Mouse (Mus musculus): ENCODE measurements around the gene Pdlim7. TPM values are rescaled to one million over a fixed set of nuclear protein-coding genes. Genes with fewer than 3 reads are reported as not detected.

Gene Pdlim7
- 198 and 218 TPM in 2 replicates for polyA plus RNA-seq (2015; fragmentation: Nextera tagmentation; extraction: Ambion mirVana)

DNA sequence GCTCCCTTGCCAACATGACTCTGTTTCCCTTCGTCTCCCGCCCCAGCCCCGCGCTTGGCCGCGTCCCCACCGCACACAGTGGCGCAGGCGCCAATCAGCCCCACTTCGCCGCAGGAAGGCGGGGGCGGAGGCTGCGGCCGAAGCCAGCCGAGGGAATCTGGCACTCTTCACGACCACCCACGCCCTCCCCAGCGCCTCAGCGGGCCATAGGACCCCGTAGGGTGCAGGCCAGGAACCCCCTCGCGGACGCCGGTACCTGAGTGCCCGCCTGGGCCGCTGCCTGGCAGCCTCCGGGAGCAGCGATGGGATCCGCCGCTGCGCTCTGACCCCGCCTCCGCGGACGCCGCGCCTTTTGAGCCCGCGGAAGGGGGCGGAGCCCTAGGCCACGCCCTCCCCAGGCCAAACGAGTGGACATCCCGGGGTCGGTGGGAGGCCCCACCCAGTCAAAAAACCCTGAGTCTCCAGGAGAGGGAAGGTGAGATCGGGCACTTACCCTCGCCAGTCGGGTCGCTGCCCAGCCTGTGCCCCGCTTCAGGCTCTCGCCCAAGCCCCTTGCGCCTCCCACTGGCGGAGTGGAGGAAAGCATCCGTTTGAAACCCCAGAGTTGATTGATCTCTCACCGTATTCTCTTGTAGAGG lies at the start of gene Pdlim7:
Pdlim7 (minus strand) TSS at position 566 of the 638 bp plus-strand sequence.
- H3K27me3 ChIP-seq (replicated peaks), result no peaks in the 10 kb centered on the region
- ATAC-seq (ENCODE audit: insufficient read depth, low FRiP score, low read depth), result peak; percentile 53
- peaks cover 14% of the 10 kb centered on the region; the same call in 1 of the 2 replicates for H3K36me3 ChIP-seq
- H3K4me2 ChIP-seq, result peak within 1 kb of the TSS; percentile 87
- under 1% methylated on average over 55 of the region's 55 CpGs for WGBS
- peak within 1 kb of the TSS; percentile 94 for H3K27ac ChIP-seq
- peaks cover 41% of the 10 kb centered on the region for H3K4me1 ChIP-seq
- H3K9ac ChIP-seq, result peak within 1 kb of the TSS; percentile 88
- no peaks in the 10 kb centered on the region for H3K9me3 ChIP-seq
- H3K4me3 ChIP-seq (replicated peaks), result peak within 1 kb of the TSS; percentile 90

DNA sequence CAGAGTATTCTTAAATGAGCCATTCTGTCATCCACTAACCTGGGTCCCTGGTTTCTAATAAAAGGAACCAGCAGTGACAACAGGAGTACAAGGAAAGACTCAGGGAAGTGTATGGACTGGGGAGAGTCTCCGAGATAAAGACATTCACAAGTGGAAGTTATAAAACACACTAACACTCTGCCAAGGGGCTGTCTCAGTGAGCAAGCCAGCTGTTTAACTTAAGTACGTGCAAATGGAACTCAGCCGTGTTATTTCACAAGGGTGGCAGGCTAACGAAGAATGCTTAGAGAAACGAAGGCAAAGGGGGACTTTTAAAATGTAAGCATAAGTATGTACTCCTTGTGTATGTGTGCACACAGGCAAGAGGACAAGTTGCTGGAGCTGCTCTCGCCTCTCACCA lies 44.0 kb upstream of the Pdlim7 start:
- H3K36me3 ChIP-seq, result peaks cover 21% of the 10 kb centered on the region
- ATAC-seq (ENCODE audit: insufficient read depth, low FRiP score, low read depth), result no peak
- no peak overlapping the region for H3K4me3 ChIP-seq (replicated peaks)
- no peak overlapping the region for H3K27ac ChIP-seq
- H3K4me2 ChIP-seq, result no peak overlapping the region
- no peak overlapping the region for H3K9ac ChIP-seq
- no peaks in the 10 kb centered on the region for H3K27me3 ChIP-seq (replicated peaks)
- no peaks in the 10 kb centered on the region for H3K9me3 ChIP-seq
- 74% methylated on average over 6 of the region's 6 CpGs for WGBS
- H3K4me1 ChIP-seq, result no peaks in the 10 kb centered on the region

DNA sequence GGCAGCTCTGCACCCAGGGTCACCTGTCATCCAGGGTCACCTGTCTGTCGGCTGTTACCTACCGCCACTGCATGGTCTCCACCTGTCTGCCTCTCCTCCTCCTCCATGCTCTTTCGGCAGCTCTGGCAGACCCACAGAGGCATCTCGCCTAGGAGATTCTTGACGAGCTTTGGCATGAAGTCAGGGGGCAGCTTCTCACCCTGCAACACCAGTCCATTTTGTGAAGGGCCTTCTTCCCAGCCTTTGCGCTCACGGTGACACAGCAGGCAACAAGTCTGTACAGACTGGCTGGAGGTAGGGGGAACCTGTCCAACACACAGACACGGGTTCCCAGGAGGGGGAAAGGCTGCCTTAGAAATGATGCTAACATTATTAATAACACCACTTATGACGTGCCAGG lies 42.4 kb upstream of the Pdlim7 start:
- WGBS, result 87% methylated on average over 9 of the region's 9 CpGs
- Histone ChIP-seq H3K4me1 (no peaks in the 10 kb centered on the region), H3K4me2 (no peak overlapping the region), H3K27me3 (replicated peaks) (no peaks in the 10 kb centered on the region), H3K9ac (no peak overlapping the region), H3K4me3 (replicated peaks) (no peak overlapping the region), H3K9me3 (no peaks in the 10 kb centered on the region), H3K36me3 (peaks cover 31% of the 10 kb centered on the region), H3K27ac (no peak overlapping the region)
- no peak for ATAC-seq (ENCODE audit: insufficient read depth, low FRiP score, low read depth)

DNA sequence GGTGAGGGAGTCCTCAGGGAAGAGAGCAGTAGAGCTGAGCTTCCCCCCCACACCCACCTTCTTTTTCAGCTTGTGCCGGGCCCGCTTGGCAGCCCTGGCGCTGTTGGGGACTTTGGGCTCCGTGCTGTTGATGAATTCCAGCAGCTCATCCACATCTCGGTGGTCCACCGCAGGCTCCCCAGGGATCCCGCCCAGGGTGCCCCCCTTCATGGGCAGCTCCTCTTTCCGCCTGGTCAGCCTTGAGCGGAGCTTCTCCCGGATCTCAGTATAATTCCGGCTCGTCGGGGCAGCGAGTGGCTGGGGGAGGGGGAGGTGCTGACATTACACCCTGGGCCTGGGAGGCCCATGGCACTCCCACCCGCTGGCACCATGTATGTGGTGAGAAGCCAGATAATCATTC lies 35.6 kb upstream of the Pdlim7 start:
- H3K27ac ChIP-seq, result no peak overlapping the region
- H3K4me2 ChIP-seq, result no peak overlapping the region
- no peaks in the 10 kb centered on the region for H3K27me3 ChIP-seq (replicated peaks)
- no peak for ATAC-seq (ENCODE audit: insufficient read depth, low FRiP score, low read depth)
- 93% methylated on average over 15 of the region's 15 CpGs for WGBS
- H3K4me1 ChIP-seq, result no peaks in the 10 kb centered on the region
- H3K9me3 ChIP-seq, result no peaks in the 10 kb centered on the region
- no peak overlapping the region for H3K4me3 ChIP-seq (replicated peaks)
- H3K9ac ChIP-seq, result no peak overlapping the region
- H3K36me3 ChIP-seq, result peaks cover 39% of the 10 kb centered on the region

DNA sequence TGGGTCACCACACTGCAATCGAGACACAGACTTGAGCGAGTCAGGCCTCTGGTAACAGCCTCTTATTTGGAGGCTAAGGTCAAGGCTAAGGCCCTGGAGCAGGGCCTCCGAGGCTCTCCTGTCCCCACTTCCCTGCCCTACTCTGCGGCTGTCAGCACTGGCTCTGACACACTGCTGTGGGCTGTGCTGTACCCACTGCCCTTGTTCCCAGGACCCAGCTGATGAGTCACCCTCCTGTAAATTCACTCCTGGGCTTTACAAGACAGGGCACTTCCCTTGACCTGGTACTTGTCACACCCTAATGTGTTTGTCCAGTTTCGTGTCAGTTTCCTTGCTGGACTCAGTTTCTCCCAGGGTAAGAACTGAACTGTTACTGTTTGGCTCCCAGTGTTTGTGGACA lies 35.0 kb upstream of the Pdlim7 start:
- H3K4me1 ChIP-seq, result no peaks in the 10 kb centered on the region
- no peak for ATAC-seq (ENCODE audit: insufficient read depth, low FRiP score, low read depth)
- WGBS, result 90% methylated on average over 5 of the region's 5 CpGs
- no peak overlapping the region for H3K4me3 ChIP-seq (replicated peaks)
- H3K9me3 ChIP-seq, result no peaks in the 10 kb centered on the region
- H3K27ac ChIP-seq, result no peak overlapping the region
- no peak overlapping the region for H3K4me2 ChIP-seq
- peaks cover 37% of the 10 kb centered on the region for H3K36me3 ChIP-seq
- H3K9ac ChIP-seq, result no peak overlapping the region
- no peaks in the 10 kb centered on the region for H3K27me3 ChIP-seq (replicated peaks)

DNA sequence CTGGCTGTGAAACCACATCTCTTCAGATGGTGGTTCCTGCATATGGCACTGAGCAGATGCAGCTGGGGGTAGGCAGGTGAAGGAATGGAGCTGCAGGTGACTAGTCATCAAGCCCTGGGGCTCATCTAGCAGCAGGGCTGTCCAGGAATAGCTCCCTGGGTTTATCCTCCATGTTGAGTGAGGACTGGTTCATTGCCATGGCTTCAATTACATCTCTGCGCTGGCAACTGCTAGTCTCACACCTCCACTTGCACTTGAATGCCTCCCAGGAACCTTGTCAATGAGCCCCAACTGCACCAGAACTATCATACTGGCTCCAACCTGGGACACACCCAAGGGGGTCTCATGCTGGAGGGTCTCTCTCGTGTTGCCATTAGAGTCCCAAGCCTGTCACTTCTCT lies 34.4 kb upstream of the Pdlim7 start:
- Histone ChIP-seq H3K4me3 (replicated peaks) (no peak overlapping the region), H3K4me1 (no peaks in the 10 kb centered on the region), H3K9me3 (no peaks in the 10 kb centered on the region), H3K27me3 (replicated peaks) (no peaks in the 10 kb centered on the region), H3K27ac (no peak overlapping the region), H3K4me2 (no peak overlapping the region), H3K9ac (no peak overlapping the region), H3K36me3 (peaks cover 42% of the 10 kb centered on the region)
- WGBS, result 87% methylated on average over 2 of the region's 2 CpGs
- ATAC-seq (ENCODE audit: insufficient read depth, low FRiP score, low read depth), result no peak

DNA sequence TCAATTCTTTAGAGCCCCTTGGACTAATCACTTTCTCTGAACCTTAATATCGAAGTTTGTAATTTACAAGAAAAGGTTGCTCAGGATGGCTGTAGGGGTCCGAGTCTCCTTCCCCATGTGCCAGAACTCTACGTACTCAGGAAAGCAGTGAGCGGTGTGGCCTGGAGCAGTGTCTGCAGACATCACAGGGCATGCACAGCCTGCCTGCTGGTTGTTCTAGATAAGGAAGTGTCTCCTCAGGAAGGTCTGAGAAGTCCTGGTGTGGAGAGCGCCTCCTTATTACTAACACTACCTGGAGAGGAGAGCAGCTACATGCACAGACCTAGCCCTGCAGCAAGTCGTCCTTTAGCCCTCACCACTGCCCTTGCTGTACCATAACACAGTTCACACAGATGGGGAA lies 31.3 kb upstream of the Pdlim7 start:
- H3K4me2 ChIP-seq, result no peak overlapping the region
- peaks cover 60% of the 10 kb centered on the region for H3K36me3 ChIP-seq
- no peak overlapping the region for H3K9ac ChIP-seq
- H3K27me3 ChIP-seq (replicated peaks), result no peaks in the 10 kb centered on the region
- H3K27ac ChIP-seq, result no peak overlapping the region
- WGBS, result 84% methylated on average over 6 of the region's 6 CpGs
- peak; percentile 44; the same call in 1 of the 2 replicates for ATAC-seq (ENCODE audit: insufficient read depth, low FRiP score, low read depth)
- no peak overlapping the region for H3K4me3 ChIP-seq (replicated peaks)
- no peaks in the 10 kb centered on the region for H3K4me1 ChIP-seq
- H3K9me3 ChIP-seq, result no peaks in the 10 kb centered on the region

DNA sequence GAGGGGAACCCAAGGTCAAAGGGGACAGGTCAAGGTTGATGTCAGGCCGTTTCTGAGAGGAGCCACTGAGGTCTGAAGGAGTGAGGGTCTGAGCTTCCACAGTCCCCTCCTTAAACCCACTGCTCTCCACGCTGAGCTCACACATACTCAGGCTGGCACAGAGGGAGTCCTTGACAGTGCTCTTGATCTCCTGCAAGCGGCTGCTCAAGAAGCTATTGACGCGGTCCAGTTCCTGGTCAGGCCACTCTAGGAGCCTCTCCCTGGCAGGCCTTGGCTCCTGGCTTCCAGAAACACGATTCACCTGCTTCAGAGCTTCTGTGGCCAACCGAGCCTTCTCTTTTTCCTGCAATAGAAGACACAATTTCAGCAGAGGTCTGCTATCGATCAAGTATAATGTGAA lies 30.0 kb upstream of the Pdlim7 start:
- H3K4me3 ChIP-seq (replicated peaks), result no peak overlapping the region
- WGBS, result 87% methylated on average over 8 of the region's 8 CpGs
- H3K4me2 ChIP-seq, result no peak overlapping the region
- no peaks in the 10 kb centered on the region for H3K4me1 ChIP-seq
- H3K27ac ChIP-seq, result no peak overlapping the region
- H3K36me3 ChIP-seq, result peaks cover 58% of the 10 kb centered on the region
- H3K9me3 ChIP-seq, result no peaks in the 10 kb centered on the region
- no peak overlapping the region for H3K9ac ChIP-seq
- no peak for ATAC-seq (ENCODE audit: insufficient read depth, low FRiP score, low read depth)
- no peaks in the 10 kb centered on the region for H3K27me3 ChIP-seq (replicated peaks)

DNA sequence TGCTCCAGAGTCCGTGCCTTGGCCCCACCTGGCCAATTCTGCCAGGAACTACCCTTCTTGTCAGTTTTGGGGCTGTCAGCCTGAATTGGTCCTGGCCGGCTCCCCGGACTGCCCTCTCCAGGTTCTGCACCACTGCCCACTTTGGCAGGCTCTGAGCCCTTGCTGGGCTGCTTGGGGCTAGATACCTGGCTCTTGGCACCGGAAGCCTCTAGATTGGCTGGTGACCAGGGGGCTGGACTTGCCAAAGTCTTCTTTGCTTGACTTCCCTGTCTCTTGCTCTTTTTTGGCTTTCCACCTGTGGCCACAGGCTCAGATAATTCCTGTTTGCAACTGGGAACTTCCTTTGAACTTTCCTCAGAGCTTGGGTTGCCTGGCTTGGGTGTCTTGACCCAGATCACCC lies 29.4 kb upstream of the Pdlim7 start:
- 94% methylated on average over 4 of the region's 4 CpGs for WGBS
- ATAC-seq (ENCODE audit: insufficient read depth, low FRiP score, low read depth), result no peak
- Histone ChIP-seq H3K27ac (no peak overlapping the region), H3K27me3 (replicated peaks) (no peaks in the 10 kb centered on the region), H3K9me3 (no peaks in the 10 kb centered on the region), H3K9ac (no peak overlapping the region), H3K4me2 (no peak overlapping the region), H3K4me1 (no peaks in the 10 kb centered on the region), H3K36me3 (peaks cover 53% of the 10 kb centered on the region), H3K4me3 (replicated peaks) (no peak overlapping the region)

DNA sequence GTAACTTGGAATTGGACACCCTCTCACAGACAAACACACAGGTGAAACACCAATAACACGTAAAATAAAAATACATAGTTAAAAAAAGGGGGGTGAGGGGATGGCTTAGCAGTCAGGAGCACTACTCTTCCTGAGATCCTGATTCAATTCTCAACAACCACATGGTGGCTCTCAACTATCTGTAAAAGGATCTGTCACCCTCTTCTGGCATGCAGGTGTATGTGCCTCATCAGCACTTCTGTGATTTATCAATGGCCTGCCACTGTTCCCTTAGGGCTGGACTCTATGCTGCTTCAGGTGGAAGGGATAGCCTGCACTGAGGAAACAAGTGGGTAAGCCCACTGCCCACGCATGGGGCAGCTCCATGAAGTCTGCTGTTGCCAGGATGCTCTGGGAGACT lies 27.5 kb upstream of the Pdlim7 start:
- Histone ChIP-seq H3K9me3 (no peaks in the 10 kb centered on the region), H3K27ac (no peak overlapping the region), H3K4me1 (0 out of 2 replicates have a peak, but pooled peaks cover under 1% of the 10 kb centered on the region), H3K4me2 (no peak overlapping the region), H3K27me3 (replicated peaks) (no peaks in the 10 kb centered on the region), H3K36me3 (peaks cover 56% of the 10 kb centered on the region), H3K9ac (no peak overlapping the region), H3K4me3 (replicated peaks) (no peak overlapping the region)
- WGBS, result 83% methylated on average over 2 of the region's 2 CpGs
- no peak for ATAC-seq (ENCODE audit: insufficient read depth, low FRiP score, low read depth)

DNA sequence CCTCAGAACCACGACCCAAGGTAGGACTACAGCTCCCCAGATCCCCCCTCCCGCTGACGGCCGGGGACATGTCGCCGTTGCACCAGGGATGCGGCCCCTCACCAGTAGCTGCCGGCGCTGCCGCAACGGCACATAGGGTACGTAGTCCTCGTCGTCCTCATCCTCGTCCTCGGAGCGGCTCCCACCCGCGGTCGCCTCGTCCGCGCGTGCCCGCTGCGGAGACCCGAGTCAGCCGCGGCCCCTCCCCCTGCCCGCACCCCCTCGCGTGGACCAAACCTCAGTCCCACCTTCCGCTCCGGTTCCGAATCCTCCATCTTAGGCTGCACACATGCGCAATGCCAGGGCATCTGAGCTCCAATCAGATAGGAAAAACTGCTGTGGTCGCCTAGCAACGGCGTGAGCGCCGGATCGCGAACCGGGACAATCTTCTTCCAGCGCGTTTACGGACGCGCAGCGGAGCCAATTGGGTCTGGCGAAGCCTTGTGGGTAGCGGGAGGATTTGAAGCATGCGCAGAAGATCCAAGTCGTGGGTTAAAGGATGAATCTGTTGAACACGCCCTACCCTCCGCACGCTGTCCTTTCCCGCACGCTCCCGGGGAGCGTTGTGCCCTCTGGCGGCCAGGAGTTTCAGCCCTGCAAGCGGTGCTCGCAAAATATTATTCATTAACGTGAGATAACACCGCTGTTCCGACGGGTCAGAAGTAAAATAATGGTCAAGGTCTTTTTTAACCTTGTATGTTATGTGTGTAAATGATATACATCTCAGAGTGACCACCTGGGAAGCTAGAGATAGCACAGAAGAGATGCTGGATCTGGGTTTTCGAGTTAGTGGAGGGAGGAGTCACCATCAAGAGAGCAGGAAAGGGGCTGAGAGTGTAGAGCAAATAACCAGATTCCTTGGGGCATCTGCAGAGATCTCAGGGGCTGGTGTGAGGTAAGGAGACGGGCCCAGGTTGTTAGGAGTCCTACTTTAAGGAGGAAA lies 23.0 kb upstream of the Pdlim7 start, which contains the start of gene Ddx41:
Ddx41 (minus strand) TSS at position 465 of the 982 bp plus-strand sequence.
- H3K4me3 ChIP-seq (replicated peaks), result peak within 1 kb of the TSS; percentile 89
- under 1% methylated on average over 70 of the region's 70 CpGs for WGBS
- H3K27ac ChIP-seq, result peak within 1 kb of the TSS; percentile 50; the same call in 1 of the 2 replicates
- no peaks in the 10 kb centered on the region for H3K27me3 ChIP-seq (replicated peaks)
- no peaks in the 10 kb centered on the region for H3K9me3 ChIP-seq
- H3K36me3 ChIP-seq, result peaks cover 62% of the 10 kb centered on the region
- ATAC-seq (ENCODE audit: insufficient read depth, low FRiP score, low read depth), result peak; percentile 98
- H3K4me2 ChIP-seq, result peak within 1 kb of the TSS; percentile 95
- H3K4me1 ChIP-seq, result peaks cover 10% of the 10 kb centered on the region
- peak within 1 kb of the TSS; percentile 80 for H3K9ac ChIP-seq

DNA sequence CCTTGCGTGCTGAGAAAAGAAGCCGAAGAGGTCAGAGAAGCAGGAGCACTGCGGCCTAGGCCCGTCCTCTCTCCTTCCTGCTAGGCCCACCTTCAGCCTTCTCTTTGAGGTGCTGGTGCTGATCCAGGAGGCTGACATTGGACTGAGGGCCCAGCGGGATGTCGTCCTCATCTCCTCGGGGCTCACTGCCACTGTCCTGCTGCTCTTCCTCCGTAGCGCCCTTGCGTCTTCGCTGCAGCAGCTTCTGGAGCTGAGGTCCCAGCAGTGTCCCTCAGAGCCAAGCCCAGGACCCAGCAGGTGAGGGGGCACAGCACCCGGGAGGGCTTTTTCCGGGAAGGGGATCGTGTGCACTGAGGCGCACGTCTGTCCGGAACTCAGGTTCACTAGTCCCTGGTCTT lies 22.3 kb upstream of the Pdlim7 start:
- Histone ChIP-seq H3K4me2 (peak overlapping the region; percentile 95), H3K4me1 (peaks cover 10% of the 10 kb centered on the region), H3K9me3 (no peaks in the 10 kb centered on the region), H3K36me3 (peaks cover 60% of the 10 kb centered on the region), H3K4me3 (replicated peaks) (peak overlapping the region; percentile 89), H3K27ac (no peak overlapping the region), H3K9ac (peak overlapping the region; percentile 80), H3K27me3 (replicated peaks) (no peaks in the 10 kb centered on the region)
- ATAC-seq (ENCODE audit: insufficient read depth, low FRiP score, low read depth), result no peak
- WGBS, result 16% methylated on average over 17 of the region's 17 CpGs
